Mouse (Mus musculus): ENCODE results near the gene Klhl21.

GRCm38 (mm10) chr4:152026751-152027508, 18.3 kb downstream of the Klhl21 start:
- TF ChIP-seq CTCF (IDR thresholded peaks at IDR 0.05; ENCODE audit: control insufficient read depth, insufficient read depth, insufficient replicate concordance, low read depth, low read length) (no peak), POLR2A (IDR thresholded peaks at IDR 0.05; ENCODE audit: control insufficient read depth, low read depth, low read length) (no peak)

All from testis, adult 2 months (tissue).